Mouse (Mus musculus): ENCODE data around the gene Gm3448. TPM values are rescaled to one million over a fixed set of nuclear protein-coding genes. Genes with fewer than 3 reads are reported as not detected.
"Not testable (repeated sequence)": the region's sequence is repeated elsewhere in the genome, so short reads cannot be mapped to it uniquely, and the experiment has no call there.

Gm3448 gene
- polyA plus RNA-seq, 2 experiments: 2.1 to 2.6 TPM

GRCm38 (mm10) chr17:15058161-15058591 is 16.8 kb upstream of the Gm3448 start:
- TF ChIP-seq POLR2A (IDR thresholded peaks at IDR 0.05; ENCODE audit: borderline replicate concordance, extremely low read depth, insufficient read depth, insufficient read length): no peak
- H3K4me1 ChIP-seq (ENCODE audit: control insufficient read depth, insufficient read depth, low read length): no peaks in the 10 kb centered on the region
- H3K27ac ChIP-seq (replicated peaks; ENCODE audit: low read depth, low read length): no peak overlapping the region
- H3K9me3 ChIP-seq (ENCODE audit: control insufficient read depth, low read length): no peaks in the 10 kb centered on the region
- H3K36me3 ChIP-seq (ENCODE audit: control insufficient read depth, insufficient read depth, low read length): peaks cover 37% of the 10 kb centered on the region
- DNase-seq (ENCODE audit: low spot score) (no peak), ATAC-seq (ENCODE audit: low FRiP score, low read depth) (no peak)
- no peaks in the 10 kb centered on the region for H3K27me3 ChIP-seq (ENCODE audit: control insufficient read depth, insufficient read depth, low read length)
- WGBS: 90% methylated on average over 5 of the region's 5 CpGs
- no peak overlapping the region for H3K4me2 ChIP-seq (replicated peaks; ENCODE audit: low read depth, low read length, severe bottlenecking)
- no peak overlapping the region for H3K9ac ChIP-seq (ENCODE audit: low read depth, low read length, severe bottlenecking)
- H3K4me3 ChIP-seq (replicated peaks; ENCODE audit: low read length): no peak overlapping the region

- Histone ChIP-seq H3K9me3 (ENCODE audit: control insufficient read depth, low read length) (no peaks in the 10 kb centered on the region), H3K27ac (replicated peaks; ENCODE audit: low read depth, low read length) (no peak overlapping the region), H3K4me3 (replicated peaks; ENCODE audit: low read length) (no peak overlapping the region), H3K4me1 (ENCODE audit: control insufficient read depth, insufficient read depth, low read length) (no peaks in the 10 kb centered on the region), H3K36me3 (ENCODE audit: control insufficient read depth, insufficient read depth, low read length) (peaks cover 25% of the 10 kb centered on the region), H3K27me3 (ENCODE audit: control insufficient read depth, insufficient read depth, low read length) (no peaks in the 10 kb centered on the region), H3K9ac (ENCODE audit: low read depth, low read length, severe bottlenecking) (no peak overlapping the region), H3K4me2 (replicated peaks; ENCODE audit: low read depth, low read length, severe bottlenecking) (no peak overlapping the region)
- WGBS: 90% methylated on average over 4 of the region's 4 CpGs
- ATAC-seq (ENCODE audit: low FRiP score, low read depth) (no peak), DNase-seq (ENCODE audit: low spot score) (no peak)
- TF ChIP-seq POLR2A (IDR thresholded peaks at IDR 0.05; ENCODE audit: borderline replicate concordance, extremely low read depth, insufficient read depth, insufficient read length): no peak
Observed at GRCm38 (mm10) chr17:15055925-15056324, 14.6 kb upstream of the Gm3448 start.

DNA sequence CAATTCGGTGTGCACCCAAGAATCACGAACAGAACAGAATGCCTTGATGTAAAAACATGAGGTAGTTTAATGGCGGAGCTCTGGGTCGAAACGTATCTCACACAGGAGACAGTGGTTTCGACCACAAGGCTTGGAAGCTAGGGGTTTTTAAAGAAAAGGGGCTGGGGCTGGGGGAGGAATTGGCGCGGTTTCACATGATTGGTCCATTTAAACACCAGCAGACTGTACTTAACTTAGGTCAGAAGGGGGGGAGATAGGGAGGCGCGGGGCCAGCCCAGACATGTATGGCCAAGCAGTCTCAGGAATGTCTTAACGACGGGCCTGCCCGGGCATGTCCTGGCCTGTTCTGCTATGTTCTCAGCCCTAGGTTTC is 12.5 kb upstream of the Gm3448 start:
- DNase-seq (ENCODE audit: low spot score); H3K9me3 ChIP-seq (ENCODE audit: control insufficient read depth, low read length); H3K27me3 ChIP-seq (ENCODE audit: control insufficient read depth, insufficient read depth, low read length); ATAC-seq (ENCODE audit: low FRiP score, low read depth); H3K4me3 ChIP-seq (replicated peaks; ENCODE audit: low read length); H3K27ac ChIP-seq (replicated peaks; ENCODE audit: low read depth, low read length); H3K9ac ChIP-seq (ENCODE audit: low read depth, low read length, severe bottlenecking); H3K4me2 ChIP-seq (replicated peaks; ENCODE audit: low read depth, low read length, severe bottlenecking); H3K4me1 ChIP-seq (ENCODE audit: control insufficient read depth, insufficient read depth, low read length): not testable (repeated sequence)
- 87% methylated on average over 11 of the region's 13 CpGs for WGBS
- peaks cover 13% of the 10 kb centered on the region for H3K36me3 ChIP-seq (ENCODE audit: control insufficient read depth, insufficient read depth, low read length)

- not testable (repeated sequence) for H3K9ac ChIP-seq (ENCODE audit: low read depth, low read length, severe bottlenecking); H3K27me3 ChIP-seq (ENCODE audit: control insufficient read depth, insufficient read depth, low read length); H3K9me3 ChIP-seq (ENCODE audit: control insufficient read depth, low read length); DNase-seq (ENCODE audit: low spot score); H3K4me3 ChIP-seq (replicated peaks; ENCODE audit: low read length); ATAC-seq (ENCODE audit: low FRiP score, low read depth); H3K4me2 ChIP-seq (replicated peaks; ENCODE audit: low read depth, low read length, severe bottlenecking); H3K27ac ChIP-seq (replicated peaks; ENCODE audit: low read depth, low read length); H3K4me1 ChIP-seq (ENCODE audit: control insufficient read depth, insufficient read depth, low read length)
- H3K36me3 ChIP-seq (ENCODE audit: control insufficient read depth, insufficient read depth, low read length): peaks cover 12% of the 10 kb centered on the region
- 88% methylated on average over 5 of the region's 8 CpGs for WGBS
Observed at GRCm38 (mm10) chr17:15053183-15053828, 12.0 kb upstream of the Gm3448 start.

DNA sequence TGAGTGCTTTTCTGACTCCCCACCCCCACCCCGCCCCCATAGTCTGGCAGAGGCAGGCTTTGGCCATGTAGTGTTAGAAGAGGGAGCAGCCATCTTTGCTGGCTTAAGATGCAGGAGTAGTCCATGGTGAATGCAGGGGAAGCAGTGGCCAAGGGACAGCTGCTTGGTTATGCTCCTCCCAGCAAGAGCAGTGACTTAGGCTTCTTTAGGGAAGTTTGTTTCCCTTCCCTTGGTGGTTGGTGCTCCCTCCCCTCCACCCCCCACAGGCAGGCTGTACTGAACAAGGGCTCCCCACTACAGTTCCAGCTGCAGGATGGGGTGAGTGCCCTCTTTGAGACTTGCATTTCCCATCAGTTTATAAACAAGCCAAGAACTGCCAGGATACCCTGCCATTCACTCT is 11.4 kb upstream of the Gm3448 start:
- not testable (repeated sequence) for DNase-seq (ENCODE audit: low spot score); H3K9ac ChIP-seq (ENCODE audit: low read depth, low read length, severe bottlenecking); H3K4me1 ChIP-seq (ENCODE audit: control insufficient read depth, insufficient read depth, low read length); H3K4me3 ChIP-seq (replicated peaks; ENCODE audit: low read length); H3K27ac ChIP-seq (replicated peaks; ENCODE audit: low read depth, low read length); H3K36me3 ChIP-seq (ENCODE audit: control insufficient read depth, insufficient read depth, low read length); ATAC-seq (ENCODE audit: low FRiP score, low read depth); H3K9me3 ChIP-seq (ENCODE audit: control insufficient read depth, low read length); H3K27me3 ChIP-seq (ENCODE audit: control insufficient read depth, insufficient read depth, low read length); H3K4me2 ChIP-seq (replicated peaks; ENCODE audit: low read depth, low read length, severe bottlenecking)
- 67% methylated on average over 1 of the region's 1 CpGs for WGBS

DNA sequence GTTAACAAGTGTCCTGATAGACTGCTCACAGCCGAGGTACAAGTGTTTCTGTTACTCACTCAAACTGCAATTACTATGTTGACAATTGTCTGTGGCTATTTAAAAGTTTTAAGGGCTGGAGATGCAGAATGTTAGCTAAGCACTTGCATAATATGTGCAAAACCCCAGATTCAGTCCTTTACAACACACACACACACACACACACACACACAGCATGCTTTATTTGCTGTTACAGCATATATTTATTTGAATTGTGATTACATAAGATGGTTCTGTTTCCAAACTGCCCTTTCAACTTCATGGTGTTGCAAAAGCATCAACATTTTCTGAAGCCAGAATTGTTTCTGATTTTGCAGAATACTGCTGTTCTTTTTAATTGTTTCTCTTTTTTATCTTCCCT is 9.0 kb upstream of the Gm3448 start:
- not testable (repeated sequence) for H3K36me3 ChIP-seq (ENCODE audit: control insufficient read depth, insufficient read depth, low read length); ATAC-seq (ENCODE audit: low FRiP score, low read depth); H3K4me2 ChIP-seq (replicated peaks; ENCODE audit: low read depth, low read length, severe bottlenecking); H3K27ac ChIP-seq (replicated peaks; ENCODE audit: low read depth, low read length); H3K4me1 ChIP-seq (ENCODE audit: control insufficient read depth, insufficient read depth, low read length); H3K4me3 ChIP-seq (replicated peaks; ENCODE audit: low read length); DNase-seq (ENCODE audit: low spot score); H3K9ac ChIP-seq (ENCODE audit: low read depth, low read length, severe bottlenecking); H3K9me3 ChIP-seq (ENCODE audit: control insufficient read depth, low read length); H3K27me3 ChIP-seq (ENCODE audit: control insufficient read depth, insufficient read depth, low read length)
- no CpG with 5 or more reads among the region's 1 CpGs for WGBS

DNA sequence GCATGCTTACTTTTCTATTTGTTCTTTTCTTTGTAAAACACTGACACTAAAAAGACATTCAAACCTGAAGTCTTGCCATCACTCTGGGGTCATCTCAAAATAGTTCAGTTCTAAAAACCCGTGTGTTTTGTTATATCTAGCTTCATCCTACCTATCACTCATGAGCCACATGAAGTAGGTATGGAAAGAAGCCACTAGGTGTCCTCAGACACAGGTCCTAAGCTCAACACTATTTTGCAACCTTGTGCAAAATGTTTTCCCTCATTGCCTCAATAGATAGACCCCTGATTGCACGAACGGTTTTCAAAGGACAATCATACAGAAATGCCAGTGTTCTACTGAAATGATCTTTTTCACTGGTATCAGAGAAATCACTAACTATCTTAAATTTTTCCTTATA is 882 bp downstream of the Gm3448 start:
- no CpG with 5 or more reads among the region's 3 CpGs for WGBS
- H3K27me3 ChIP-seq (ENCODE audit: control insufficient read depth, insufficient read depth, low read length); H3K4me1 ChIP-seq (ENCODE audit: control insufficient read depth, insufficient read depth, low read length); H3K4me2 ChIP-seq (replicated peaks; ENCODE audit: low read depth, low read length, severe bottlenecking); H3K9me3 ChIP-seq (ENCODE audit: control insufficient read depth, low read length); H3K9ac ChIP-seq (ENCODE audit: low read depth, low read length, severe bottlenecking); H3K27ac ChIP-seq (replicated peaks; ENCODE audit: low read depth, low read length); DNase-seq (ENCODE audit: low spot score); H3K36me3 ChIP-seq (ENCODE audit: control insufficient read depth, insufficient read depth, low read length); H3K4me3 ChIP-seq (replicated peaks; ENCODE audit: low read length); ATAC-seq (ENCODE audit: low FRiP score, low read depth): not testable (repeated sequence)

- not testable (repeated sequence) for H3K27me3 ChIP-seq (ENCODE audit: control insufficient read depth, insufficient read depth, low read length); H3K4me1 ChIP-seq (ENCODE audit: control insufficient read depth, insufficient read depth, low read length); H3K9me3 ChIP-seq (ENCODE audit: control insufficient read depth, low read length); H3K36me3 ChIP-seq (ENCODE audit: control insufficient read depth, insufficient read depth, low read length); ATAC-seq (ENCODE audit: low FRiP score, low read depth); H3K4me2 ChIP-seq (replicated peaks; ENCODE audit: low read depth, low read length, severe bottlenecking); H3K27ac ChIP-seq (replicated peaks; ENCODE audit: low read depth, low read length); DNase-seq (ENCODE audit: low spot score); H3K4me3 ChIP-seq (replicated peaks; ENCODE audit: low read length); H3K9ac ChIP-seq (ENCODE audit: low read depth, low read length, severe bottlenecking)
- whole genome bisulfite sequencing: no CpG with 5 or more reads among the region's 4 CpGs
Observed at GRCm38 (mm10) chr17:15031414-15031813, 9.9 kb downstream of the Gm3448 start.

All from limb, embryonic 14.5 days (tissue).